Mouse (Mus musculus) midbrain, embryonic 11.5 days (tissue): ENCODE measurements at regions not wholly inside any gene's neighbourhood (a gene's known extent, or its start where the extent isn't known, plus 50 kb on each side); places are given as distances from the start of the nearest gene placed in this dataset.

Experiments used
- ATAC-seq: fragments of 200-750 bp; cut with Nextera tagmentation; 2 replicates; pipeline ENCODE4 v1.8.0; 2017; ENCODE audit warnings: moderate TSS enrichment, moderate library complexity; ENCODE audit not compliant: low FRiP score
- DNase-seq: peaks from one replicate; pipeline ENCODE4 v3.0.0; 2015; ENCODE audit warnings: low spot score; ENCODE audit errors: missing footprints
- H3K27ac ChIP-seq: fragments of 300-500 bp; sonication (generic); 2 replicates; pipeline ENCODE4 v1.5.1; 2014; ENCODE audit warnings: low read depth, low read length
- H3K27me3 ChIP-seq: fragments of 300-500 bp; sonication (generic); 2 replicates; pipeline ENCODE4 v1.6.1; 2014; ENCODE audit warnings: mild to moderate bottlenecking, low read length, moderate library complexity, mixed read lengths; ENCODE audit not compliant: control insufficient read depth, insufficient read depth
- H3K36me3 ChIP-seq: fragments of 300-500 bp; sonication (generic); 2 replicates; pipeline ENCODE4 v1.6.1; 2014; ENCODE audit warnings: mild to moderate bottlenecking, low read length, moderate library complexity, mixed read lengths; ENCODE audit not compliant: control insufficient read depth, insufficient read depth
- H3K4me1 ChIP-seq: fragments of 300-500 bp; sonication (generic); 2 replicates; pipeline ENCODE4 v1.6.1; 2014; ENCODE audit warnings: low read length; ENCODE audit not compliant: control insufficient read depth, insufficient read depth
- H3K4me2 ChIP-seq: fragments of 300-500 bp; sonication (generic); 2 replicates; pipeline ENCODE4 v1.6.1; 2014; ENCODE audit warnings: mild to moderate bottlenecking, moderate library complexity
- H3K4me3 ChIP-seq: fragments of 300-500 bp; sonication (generic); 2 replicates; pipeline ENCODE4 v1.5.1; 2014; ENCODE audit warnings: low read depth, low read length
- H3K9ac ChIP-seq: fragments of 300-500 bp; sonication (generic); 2 replicates; pipeline ENCODE4 v1.6.1; 2014; ENCODE audit warnings: low read length
- H3K9me3 ChIP-seq: fragments of 300-500 bp; sonication (generic); 2 replicates; pipeline ENCODE4 v1.6.1; 2016; ENCODE audit warnings: low read length; ENCODE audit not compliant: control insufficient read depth
- WGBS: fragments of 180-500 bp; shearing (Covaris S2); extraction: QIAGEN DNeasy Blood & Tissue Kit; methylation state at CpG from one replicate; pipeline ENCODE4 v1.1.7; 2014; 5-methylcytosine and 5-hydroxymethylcytosine counted together

DNA sequence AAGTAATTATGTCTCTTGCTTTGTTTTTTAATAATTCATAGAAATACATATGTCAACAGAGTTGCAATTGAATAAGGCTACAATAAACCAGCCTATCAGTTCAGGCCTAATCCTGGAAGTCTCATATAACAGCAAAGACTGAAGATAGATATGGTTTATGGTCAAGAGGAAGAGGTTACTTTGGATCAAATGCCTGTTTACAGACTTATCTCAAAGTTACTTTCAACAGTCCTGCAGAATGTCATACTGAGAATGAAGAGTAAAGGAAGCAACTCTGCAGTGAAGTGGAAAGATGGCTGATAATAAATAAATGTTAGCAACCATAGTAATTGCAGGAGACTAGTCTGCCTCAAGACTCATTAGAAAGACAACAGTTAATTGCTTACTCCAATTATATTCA lies 684.8 kb upstream of the Vstm2a start:
- H3K27ac ChIP-seq: no peak overlapping the region
- H3K36me3 ChIP-seq: no peaks in the 10 kb centered on the region
- no peaks in the 10 kb centered on the region for H3K4me1 ChIP-seq
- H3K4me2 ChIP-seq: no peak overlapping the region
- no peaks in the 10 kb centered on the region for H3K27me3 ChIP-seq
- ATAC-seq (no peak), DNase-seq (no peak)
- H3K4me3 ChIP-seq: no peak overlapping the region
- no peak overlapping the region for H3K9ac ChIP-seq
- H3K9me3 ChIP-seq: no peaks in the 10 kb centered on the region

DNA sequence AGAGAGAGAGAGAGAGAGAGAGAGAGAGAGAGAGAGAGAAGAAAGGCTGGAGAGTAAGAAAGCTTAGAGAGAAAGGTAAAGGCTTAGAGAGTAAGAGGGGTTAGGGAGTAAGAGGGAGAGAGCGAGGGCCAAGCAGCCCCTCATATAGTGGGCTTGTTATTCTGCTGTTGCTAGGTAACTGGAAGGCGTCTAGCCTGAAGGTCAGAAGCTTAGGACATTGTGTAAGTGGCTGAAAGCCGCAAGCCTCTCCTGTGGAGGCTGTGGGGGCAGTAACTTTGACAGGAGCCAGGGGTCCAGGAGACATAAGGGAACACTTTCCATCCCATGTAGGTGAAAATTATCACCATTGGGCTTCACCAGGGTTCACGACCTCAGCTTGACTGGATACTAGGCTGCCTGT lies 637.6 kb upstream of the Vstm2a start:
- Histone ChIP-seq H3K9me3 (no peaks in the 10 kb centered on the region), H3K27ac (no peak overlapping the region), H3K27me3 (no peaks in the 10 kb centered on the region), H3K36me3 (no peaks in the 10 kb centered on the region), H3K4me3 (no peak overlapping the region), H3K9ac (no peak overlapping the region), H3K4me1 (no peaks in the 10 kb centered on the region), H3K4me2 (no peak overlapping the region)
- peak; percentile 83 for DNase-seq
- 42% methylated on average over 4 of the region's 4 CpGs for WGBS
- ATAC-seq: peak; percentile 85

DNA sequence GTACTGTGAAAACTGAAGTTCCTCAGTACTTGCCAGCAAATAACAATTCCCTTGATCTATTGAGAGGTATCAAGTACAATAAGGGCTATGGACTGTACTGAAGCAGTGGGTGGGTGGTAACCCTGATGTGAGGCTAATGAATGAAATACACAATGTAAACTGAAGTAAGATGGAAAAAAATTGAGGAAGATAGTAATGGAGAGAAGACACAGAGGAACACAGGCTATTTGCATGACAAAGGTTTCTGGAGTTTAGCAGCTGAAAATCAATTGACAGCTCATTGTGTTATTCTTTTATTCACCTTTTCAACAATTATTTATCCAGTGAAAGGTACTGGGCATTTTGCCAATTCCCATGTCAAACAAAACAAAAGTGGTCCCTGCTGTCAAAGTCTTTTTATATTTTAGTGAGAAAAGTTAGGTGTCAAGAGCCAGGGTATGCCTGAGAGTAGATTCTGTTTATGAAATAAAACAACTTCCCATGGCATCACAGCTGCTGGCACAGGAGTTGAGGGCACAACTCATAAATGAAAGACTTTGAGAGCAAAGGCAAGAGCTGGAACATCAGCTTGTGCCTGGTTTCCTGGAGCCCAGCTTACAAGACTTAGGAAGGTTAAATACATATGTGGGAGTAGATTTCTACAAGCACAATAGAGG lies 608.4 kb upstream of the Vstm2a start:
- H3K9ac ChIP-seq: no peak overlapping the region
- H3K4me3 ChIP-seq: no peak overlapping the region
- H3K27ac ChIP-seq: no peak overlapping the region
- H3K9me3 ChIP-seq: no peaks in the 10 kb centered on the region
- no peak overlapping the region for H3K4me2 ChIP-seq
- ATAC-seq: peak; percentile 73; the same call in 1 of the 2 replicates
- H3K4me1 ChIP-seq: no peaks in the 10 kb centered on the region
- H3K27me3 ChIP-seq: no peaks in the 10 kb centered on the region
- no peak for DNase-seq
- no peaks in the 10 kb centered on the region for H3K36me3 ChIP-seq

DNA sequence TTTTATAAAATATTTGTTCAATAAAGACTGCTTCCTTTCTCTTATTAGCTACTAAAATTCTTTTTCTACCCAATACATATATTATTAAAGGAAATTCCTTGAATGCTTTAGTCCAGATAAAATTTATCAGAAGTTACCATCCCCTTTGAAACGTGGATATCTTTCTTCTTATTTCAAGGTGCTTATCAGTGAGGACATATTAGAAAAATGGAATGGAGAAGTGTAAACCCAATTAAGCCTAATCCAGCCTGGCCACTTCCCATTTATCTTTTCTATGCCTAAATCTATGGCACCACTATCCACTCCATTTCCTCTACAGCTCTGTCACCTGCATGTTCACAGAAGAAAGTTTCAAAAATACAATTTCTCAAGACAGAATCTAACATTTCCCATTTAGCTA lies 568.5 kb upstream of the Vstm2a start:
- WGBS: 58% methylated on average over 1 of the region's 1 CpGs
- Histone ChIP-seq H3K9me3 (no peaks in the 10 kb centered on the region), H3K9ac (no peak overlapping the region), H3K27ac (no peak overlapping the region), H3K4me2 (no peak overlapping the region), H3K36me3 (no peaks in the 10 kb centered on the region), H3K4me1 (no peaks in the 10 kb centered on the region), H3K27me3 (no peaks in the 10 kb centered on the region), H3K4me3 (no peak overlapping the region)
- ATAC-seq (no peak), DNase-seq (no peak)

DNA sequence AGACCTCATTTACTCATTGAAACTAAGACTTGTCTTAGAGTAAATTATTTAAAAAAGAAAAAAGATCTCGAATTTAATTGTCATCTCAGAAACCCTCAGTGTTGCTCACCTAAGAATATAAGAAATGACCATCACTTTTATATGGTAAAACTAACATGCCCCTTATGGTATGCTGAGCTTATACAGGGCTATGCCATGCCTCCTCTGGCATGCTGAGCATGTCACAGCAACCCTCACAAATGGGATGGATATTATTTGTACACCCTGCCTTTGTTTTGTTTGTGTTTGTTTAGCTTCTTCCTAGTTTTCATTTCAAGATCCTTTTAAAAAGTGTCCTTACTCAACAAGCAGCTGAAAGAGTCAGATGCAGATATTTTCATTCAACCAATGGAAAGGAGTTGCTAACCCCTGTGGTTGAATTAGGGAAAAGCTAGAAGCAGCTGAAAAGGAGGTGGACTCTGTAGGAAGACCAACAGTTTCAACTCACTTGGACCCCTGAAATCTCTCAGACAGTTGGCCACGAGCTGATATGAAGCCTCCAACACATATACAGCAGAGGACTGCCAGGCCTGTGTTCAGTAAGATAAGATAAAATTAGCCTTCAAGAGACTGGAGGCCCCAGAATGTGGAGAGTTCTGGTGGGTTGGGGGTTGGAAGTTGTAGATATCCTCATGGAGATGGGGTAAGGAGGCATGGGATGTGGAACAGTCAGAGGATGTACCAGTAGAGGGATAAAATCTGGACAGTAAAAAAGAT lies 559.3 kb upstream of the Vstm2a start:
- Histone ChIP-seq H3K4me1 (no peaks in the 10 kb centered on the region), H3K9me3 (no peaks in the 10 kb centered on the region), H3K9ac (no peak overlapping the region), H3K27ac (no peak overlapping the region), H3K27me3 (no peaks in the 10 kb centered on the region), H3K36me3 (no peaks in the 10 kb centered on the region), H3K4me2 (no peak overlapping the region), H3K4me3 (no peak overlapping the region)
- ATAC-seq (no peak), DNase-seq (no peak)
- WGBS: 74% methylated on average over 2 of the region's 2 CpGs

DNA sequence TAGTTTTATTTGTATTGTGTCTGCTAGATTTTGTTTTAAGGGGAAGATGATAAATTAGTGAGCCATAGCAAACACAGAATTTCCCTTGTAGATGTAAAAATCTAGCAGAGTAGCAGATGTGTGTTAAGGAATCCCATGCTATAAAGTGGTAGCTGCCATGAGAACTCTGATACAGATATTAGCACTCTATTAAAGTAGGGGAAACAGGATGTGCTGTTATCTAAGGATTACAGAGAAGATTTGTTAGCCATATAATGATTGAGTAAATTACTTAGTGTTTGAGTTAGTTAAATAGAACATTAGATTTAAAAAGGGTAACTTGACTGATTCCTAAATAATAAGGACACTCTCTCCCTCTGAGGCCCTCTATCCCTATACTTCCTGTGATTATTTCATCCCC lies 541.5 kb upstream of the Vstm2a start:
- H3K27ac ChIP-seq: no peak overlapping the region
- no peaks in the 10 kb centered on the region for H3K4me1 ChIP-seq
- no peaks in the 10 kb centered on the region for H3K27me3 ChIP-seq
- H3K9me3 ChIP-seq: no peaks in the 10 kb centered on the region
- H3K4me2 ChIP-seq: no peak overlapping the region
- no peak overlapping the region for H3K4me3 ChIP-seq
- DNase-seq (no peak), ATAC-seq (no peak)
- H3K36me3 ChIP-seq: no peaks in the 10 kb centered on the region
- no peak overlapping the region for H3K9ac ChIP-seq

DNA sequence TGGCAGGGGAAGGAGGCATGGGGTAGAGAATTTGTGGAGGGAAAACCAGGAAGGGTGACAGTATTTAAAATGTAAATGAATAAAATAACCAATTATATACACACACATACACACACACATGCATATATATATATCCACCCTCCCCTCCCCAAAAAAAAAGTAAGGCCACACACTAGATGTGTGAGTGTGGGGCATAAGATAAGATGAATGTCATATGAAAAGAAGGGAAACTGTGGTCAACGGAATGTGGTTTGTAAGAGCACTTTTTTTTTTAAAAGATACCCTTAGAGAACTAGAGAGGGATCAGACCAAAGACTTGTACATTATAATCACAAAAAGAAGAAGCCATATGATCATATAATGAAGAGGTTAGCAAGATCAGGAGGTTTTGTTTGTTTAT lies 540.0 kb upstream of the Vstm2a start:
- 87% methylated on average over 1 of the region's 1 CpGs for WGBS
- no peaks in the 10 kb centered on the region for H3K9me3 ChIP-seq
- no peak for DNase-seq
- H3K9ac ChIP-seq: no peak overlapping the region
- H3K36me3 ChIP-seq: no peaks in the 10 kb centered on the region
- no peaks in the 10 kb centered on the region for H3K27me3 ChIP-seq
- ATAC-seq: no peak
- H3K4me3 ChIP-seq: no peak overlapping the region
- H3K27ac ChIP-seq: no peak overlapping the region
- no peaks in the 10 kb centered on the region for H3K4me1 ChIP-seq
- no peak overlapping the region for H3K4me2 ChIP-seq

DNA sequence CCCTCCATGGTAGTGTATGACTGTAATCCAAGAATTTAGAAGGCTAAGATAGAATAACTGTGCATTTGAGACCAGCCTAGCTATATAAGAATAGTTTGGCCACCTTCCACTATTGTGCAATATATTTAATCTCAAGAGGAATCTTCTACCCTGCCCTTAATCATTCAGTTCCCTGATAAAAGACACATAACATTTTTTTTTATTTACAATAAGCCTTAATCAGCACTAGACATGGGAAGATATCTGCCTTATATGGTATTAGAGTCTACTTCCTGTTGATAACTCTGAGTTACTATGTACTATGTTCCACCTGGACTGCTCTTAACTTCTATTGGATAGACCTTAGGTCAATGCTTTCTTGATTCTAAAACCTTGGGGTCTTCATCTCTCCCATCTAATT lies 519.9 kb upstream of the Vstm2a start:
- no peak overlapping the region for H3K4me2 ChIP-seq
- no peak for ATAC-seq
- no peak overlapping the region for H3K27ac ChIP-seq
- H3K4me1 ChIP-seq: no peaks in the 10 kb centered on the region
- no peak overlapping the region for H3K9ac ChIP-seq
- H3K9me3 ChIP-seq: no peaks in the 10 kb centered on the region
- no peak overlapping the region for H3K4me3 ChIP-seq
- no peaks in the 10 kb centered on the region for H3K36me3 ChIP-seq
- no peaks in the 10 kb centered on the region for H3K27me3 ChIP-seq
- no peak for DNase-seq

DNA sequence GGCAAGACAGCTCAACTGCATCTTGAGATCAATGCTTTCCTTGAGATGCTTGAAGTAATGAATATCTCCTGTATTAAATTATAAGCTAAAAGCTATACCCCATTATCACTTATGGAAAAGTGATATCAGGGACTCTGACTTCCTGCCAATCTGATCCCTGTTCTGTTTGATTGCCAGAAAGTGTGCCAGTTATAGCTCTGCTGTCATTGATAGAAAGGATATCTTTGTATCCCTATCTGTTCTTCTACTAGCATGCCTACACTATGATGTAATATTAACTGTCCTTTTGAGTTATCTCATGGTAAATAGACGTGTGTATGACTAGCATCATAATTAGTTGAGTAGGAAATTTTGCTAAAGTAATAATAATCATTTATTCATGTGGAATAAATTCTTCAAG lies 501.5 kb upstream of the Vstm2a start:
- H3K4me2 ChIP-seq: no peak overlapping the region
- no peak overlapping the region for H3K4me3 ChIP-seq
- 77% methylated on average over 1 of the region's 1 CpGs for WGBS
- H3K9me3 ChIP-seq: no peaks in the 10 kb centered on the region
- no peaks in the 10 kb centered on the region for H3K4me1 ChIP-seq
- no peak overlapping the region for H3K27ac ChIP-seq
- no peaks in the 10 kb centered on the region for H3K36me3 ChIP-seq
- no peak overlapping the region for H3K9ac ChIP-seq
- ATAC-seq (no peak), DNase-seq (no peak)
- no peaks in the 10 kb centered on the region for H3K27me3 ChIP-seq
